In genomic region chr2:90746538-90746865, GRCm38 (mm10) we compare ENCODE assay signal across 8 mouse cellular contexts. TPM values are rescaled to one million over a fixed set of nuclear protein-coding genes. Genes with fewer than 3 reads are reported as not detected.
DNase-seq lines count a peak whose midpoint lies in the region; ATAC-seq and TF ChIP-seq lines count a peak whose summit lies in the region.

No protein-coding gene starts in this region.

- H3K9me3 ChIP-seq in hindbrain, embryonic 13.5 days, result no peaks in the 10 kb centered on the region
- no peaks in the 10 kb centered on the region for H3K9me3 ChIP-seq in liver, postnatal 0 days (ENCODE audit: low read length)

- TF ChIP-seq CTCF in thymus, adult 2 months (IDR thresholded peaks at IDR 0.05; ENCODE audit: borderline replicate concordance, control insufficient read depth, extremely low read depth, insufficient read depth, low read length, poor library complexity), result no peak
- TF ChIP-seq CTCF in liver, postnatal 0 days (IDR thresholded peaks at IDR 0.05; ENCODE audit: low read depth), result no peak

- peak overlapping the region; percentile 90 for H3K4me2 ChIP-seq in hindbrain, embryonic 13.5 days
- peak overlapping the region; percentile 80 for H3K4me2 ChIP-seq in liver, postnatal 0 days (ENCODE audit: low read depth, low read length)

- no peak for TF ChIP-seq POLR2A in thymus, adult 2 months (IDR thresholded peaks at IDR 0.05; ENCODE audit: control insufficient read depth, extremely low read depth, insufficient read depth, low read length, poor library complexity)

- H3K27ac ChIP-seq in thymus, adult 2 months (ENCODE audit: control insufficient read depth, insufficient read depth, low read length), result no peak overlapping the region
- peak overlapping the region; percentile 99; the same call in 1 of the 2 replicates for H3K27ac ChIP-seq in hindbrain, embryonic 13.5 days
- H3K27ac ChIP-seq in liver, postnatal 0 days (ENCODE audit: low read depth), result peak overlapping the region; percentile 95

- DNase-seq in adrenal gland, adult 2 months, result peak; percentile 37
- no peak for DNase-seq in adrenal gland, adult 18-20 months (ENCODE audit: low spot score in 2 of 2)
- DNase-seq in thymus, adult 2 months, result no peak
- DNase-seq in thymus, postnatal 10 days (ENCODE audit: low spot score in 2 of 2), result no peak
- no peak for DNase-seq in liver, postnatal 0 days
- no peak for DNase-seq in right cerebral cortex, adult 2 months (ENCODE audit: low spot score in 2 of 2)

- WGBS in thymus, adult 2 months, result 7% methylated on average over 4 of the region's 4 CpGs
- WGBS in hindbrain, embryonic 13.5 days, result 18% methylated on average over 4 of the region's 4 CpGs
- WGBS in liver, postnatal 0 days (ENCODE audit: insufficient replicate concordance), result 8% methylated on average over 4 of the region's 4 CpGs

- no peak for ATAC-seq in hindbrain, embryonic 13.5 days (ENCODE audit: low FRiP score)
- ATAC-seq in liver, postnatal 0 days, result no peak
- ATAC-seq in activated CD4-positive, CD25-positive, alpha-beta regulatory T cell, adult 4 months, result no peak

- H3K36me3 ChIP-seq in thymus, adult 2 months (ENCODE audit: control insufficient read depth, insufficient read depth, low read length), result peaks cover 6% of the 10 kb centered on the region
- H3K36me3 ChIP-seq in hindbrain, embryonic 13.5 days, result peaks cover 25% of the 10 kb centered on the region
- peaks cover 24% of the 10 kb centered on the region for H3K36me3 ChIP-seq in liver, postnatal 0 days (replicated peaks; ENCODE audit: insufficient read depth, low read length)

- peak overlapping the region; percentile 97 for H3K9ac ChIP-seq in hindbrain, embryonic 13.5 days
- peak overlapping the region; percentile 93 for H3K9ac ChIP-seq in liver, postnatal 0 days (replicated peaks)

- TF ChIP-seq EP300 in liver, postnatal 0 days (IDR thresholded peaks at IDR 0.05; ENCODE audit: low read depth), result no peak

- peaks cover 8% of the 10 kb centered on the region for H3K4me1 ChIP-seq in thymus, adult 2 months (replicated peaks; ENCODE audit: control insufficient read depth, insufficient read depth, low read length)
- peaks cover 39% of the 10 kb centered on the region for H3K4me1 ChIP-seq in hindbrain, embryonic 13.5 days (replicated peaks)
- peaks cover 26% of the 10 kb centered on the region for H3K4me1 ChIP-seq in liver, postnatal 0 days (ENCODE audit: insufficient read depth)

- peak overlapping the region; percentile 33 for H3K4me3 ChIP-seq in thymus, adult 2 months (ENCODE audit: control insufficient read depth, insufficient read depth, low read length)
- H3K4me3 ChIP-seq in hindbrain, embryonic 13.5 days, result peak overlapping the region; percentile 90
- H3K4me3 ChIP-seq in liver, postnatal 0 days (ENCODE audit: low read depth, low read length), result peak overlapping the region; percentile 84

- no peaks in the 10 kb centered on the region for H3K27me3 ChIP-seq in thymus, adult 2 months (ENCODE audit: control insufficient read depth, insufficient read depth, low read length)
- H3K27me3 ChIP-seq in hindbrain, embryonic 13.5 days, result no peaks in the 10 kb centered on the region
- no peaks in the 10 kb centered on the region for H3K27me3 ChIP-seq in liver, postnatal 0 days (ENCODE audit: insufficient read depth, low read length)

RNA-seq across cellular contexts. Expression of gene Fnbp4, which starts 1.3 kb away (rescaled TPM):
- 10 to 100 TPM; 36.1 to 52.2 TPM for total RNA-seq in adrenal gland, adult 2 months (2021)
- 22.8 and 27.0 TPM in 2 replicates for polyA plus RNA-seq in adrenal gland, adult 2 months (2012; rRNA removed)
- 10 to 100 TPM; 37.9 to 50.1 TPM for total RNA-seq in adrenal gland, adult 18-20 months (2021)
- polyA plus RNA-seq in thymus, adult 2 months (2012; rRNA removed), result 101 and 105 TPM in 2 replicates
- polyA plus RNA-seq in hindbrain, embryonic 13.5 days (2015; fragmentation: Nextera tagmentation; extraction: Ambion mirVana), result 113 and 114 TPM in 2 replicates
- 12.7 and 16.8 TPM in 2 replicates for polyA plus RNA-seq in liver, postnatal 0 days (2015; fragmentation: Nextera tagmentation; extraction: Ambion mirVana)
- 100 to 1,000 TPM in 1 of 2 experiments, 10 to 100 TPM in 1; 84.7 to 121 TPM for polyA plus RNA-seq in activated CD4-positive, CD25-positive, alpha-beta regulatory T cell, adult 4 months (2017; shearing (Covaris generic))

RNA-seq across cellular contexts. Expression of gene Agbl2, which starts 36.0 kb away (rescaled TPM):
- total RNA-seq in adrenal gland, adult 2 months (2021), result 1 to 10 TPM; 1.1 to 1.3 TPM
- 0.51 and 0.58 TPM in 2 replicates for polyA plus RNA-seq in adrenal gland, adult 2 months (2012; rRNA removed)
- total RNA-seq in adrenal gland, adult 18-20 months (2021), result 1 to 10 TPM in 1 of 2 experiments, under 1 TPM in 1; 0.93 to 1.1 TPM
- polyA plus RNA-seq in thymus, adult 2 months (2012; rRNA removed), result 0.31 and 0.44 TPM in 2 replicates
- polyA plus RNA-seq in hindbrain, embryonic 13.5 days (2015; fragmentation: Nextera tagmentation; extraction: Ambion mirVana), result 0.78 and 1.7 TPM in 2 replicates
- 0.06 TPM in 1 of 2 replicates, not detected in the other for polyA plus RNA-seq in liver, postnatal 0 days (2015; fragmentation: Nextera tagmentation; extraction: Ambion mirVana)
- polyA plus RNA-seq in activated CD4-positive, CD25-positive, alpha-beta regulatory T cell, adult 4 months (2017; shearing (Covaris generic)), result not detected

Comparison
In these comparisons a context has a peak if more than half of its experiments do, and no peak if none do; other contexts are left out.
1. H3K4me3 ChIP-seq: peak in every context shown above with its lines; median percentile 90 in hindbrain, embryonic 13.5 days; 84 in liver, postnatal 0 days; 33 in thymus, adult 2 months.